Mouse (Mus musculus) bone marrow macrophage, adult 2 months (primary cell): ENCODE data around the gene Pip5k1b.

Experiments used
- CTCF ChIP-seq: IDR thresholded peaks from 2 replicates; pipeline ENCODE4 v1.5.1; 2012; ENCODE audit warnings: low read depth, mild to moderate bottlenecking, low read length, moderate library complexity
- POLR2A ChIP-seq: IDR thresholded peaks from 2 replicates; pipeline ENCODE4 v1.6.1; 2012; ENCODE audit warnings: mild to moderate bottlenecking, low read depth, low read length, borderline replicate concordance

- TF ChIP-seq CTCF (no peak), POLR2A (no peak)
These were observed 61.8 kb downstream of the Pip5k1b start for GRCm38 (mm10) chr19:24493887-24494286.
